Mouse (Mus musculus): ENCODE measurements at regions not wholly inside any gene's neighbourhood (a gene's known extent, or its start where the extent isn't known, plus 50 kb on each side); places are given as distances from the start of the nearest gene placed in this dataset.

DNA sequence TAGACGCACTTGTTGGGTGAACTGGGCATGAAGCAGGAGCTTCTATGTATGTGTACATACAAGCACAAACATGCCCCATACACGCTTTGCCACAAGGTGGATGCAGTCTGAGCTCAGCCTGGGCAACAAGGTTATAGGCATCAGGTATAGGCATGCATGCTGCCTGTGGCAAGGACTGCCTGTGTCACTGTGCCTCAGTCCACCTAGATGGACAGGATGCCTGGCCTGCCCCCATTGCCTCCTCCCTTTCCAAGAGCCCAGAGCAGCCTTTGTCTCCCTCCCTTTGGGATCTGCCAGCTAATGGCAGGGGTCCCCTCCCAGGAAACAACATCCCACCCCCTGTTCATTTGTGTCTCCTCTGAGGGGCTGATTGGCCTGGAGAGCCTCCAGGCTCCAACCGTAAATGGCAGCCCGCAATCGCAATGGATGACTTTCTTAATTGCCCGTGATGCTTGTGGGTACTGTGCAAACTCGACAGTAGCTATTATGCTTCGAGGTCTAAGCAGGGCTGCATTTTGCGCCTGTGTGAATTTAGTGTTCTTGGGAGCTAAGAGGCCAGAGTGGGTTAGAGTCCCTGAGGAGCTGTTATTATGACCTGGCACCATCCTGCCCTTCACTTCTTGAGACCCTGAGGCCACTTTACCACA lies 293.6 kb downstream of the Tns1 start:
- no peak for ATAC-seq (ENCODE audit: insufficient read depth)
- Histone ChIP-seq H3K9ac (no peak overlapping the region), H3K4me3 (replicated peaks) (no peak overlapping the region), H3K27ac (replicated peaks) (no peak overlapping the region), H3K36me3 (replicated peaks) (no peaks in the 10 kb centered on the region), H3K9me3 (replicated peaks) (no peaks in the 10 kb centered on the region), H3K27me3 (no peaks in the 10 kb centered on the region; the same call in 1 of the 2 replicates), H3K4me2 (no peak overlapping the region), H3K4me1 (replicated peaks) (no peaks in the 10 kb centered on the region)
- 60% methylated on average over 9 of the region's 9 CpGs for WGBS (ENCODE audit: insufficient replicate concordance)

DNA sequence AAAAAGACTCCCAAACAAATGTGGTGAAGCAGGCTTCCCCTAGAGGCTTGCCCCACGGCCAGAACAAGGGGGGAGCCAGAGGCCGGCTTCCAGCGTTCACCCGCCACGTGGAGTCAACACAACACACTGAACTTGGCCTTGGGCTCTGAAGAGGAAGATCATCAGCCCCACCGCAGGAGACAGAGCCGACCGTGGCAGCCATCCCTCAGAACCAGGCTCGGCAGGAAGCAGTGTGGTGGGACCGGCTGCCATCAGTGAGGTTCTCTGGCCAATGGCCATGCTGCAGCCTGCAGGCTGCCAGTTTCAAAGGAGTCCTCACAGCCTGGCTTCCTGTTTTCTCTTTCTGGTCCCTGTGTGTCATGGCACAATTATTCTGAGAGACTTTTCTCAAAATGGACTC lies 295.3 kb downstream of the Tns1 start:
- Histone ChIP-seq H3K9ac (no peak overlapping the region), H3K27ac (replicated peaks) (no peak overlapping the region), H3K4me3 (replicated peaks) (no peak overlapping the region), H3K27me3 (no peaks in the 10 kb centered on the region; the same call in 1 of the 2 replicates), H3K4me1 (replicated peaks) (no peaks in the 10 kb centered on the region), H3K4me2 (no peak overlapping the region), H3K9me3 (replicated peaks) (no peaks in the 10 kb centered on the region), H3K36me3 (replicated peaks) (no peaks in the 10 kb centered on the region)
- WGBS (ENCODE audit: insufficient replicate concordance): 33% methylated on average over 10 of the region's 10 CpGs
- no peak for ATAC-seq (ENCODE audit: insufficient read depth)

GRCm38 (mm10) chr1:73826243-73826930 lies 297.9 kb downstream of the Tns1 start:
- Histone ChIP-seq H3K27me3 (no peaks in the 10 kb centered on the region; the same call in 1 of the 2 replicates), H3K4me3 (replicated peaks) (no peak overlapping the region), H3K36me3 (replicated peaks) (no peaks in the 10 kb centered on the region), H3K9me3 (replicated peaks) (no peaks in the 10 kb centered on the region), H3K4me1 (replicated peaks) (no peaks in the 10 kb centered on the region), H3K4me2 (no peak overlapping the region), H3K9ac (no peak overlapping the region), H3K27ac (replicated peaks) (no peak overlapping the region)
- WGBS (ENCODE audit: insufficient replicate concordance): 39% methylated on average over 15 of the region's 15 CpGs
- no peak for ATAC-seq (ENCODE audit: insufficient read depth)

DNA sequence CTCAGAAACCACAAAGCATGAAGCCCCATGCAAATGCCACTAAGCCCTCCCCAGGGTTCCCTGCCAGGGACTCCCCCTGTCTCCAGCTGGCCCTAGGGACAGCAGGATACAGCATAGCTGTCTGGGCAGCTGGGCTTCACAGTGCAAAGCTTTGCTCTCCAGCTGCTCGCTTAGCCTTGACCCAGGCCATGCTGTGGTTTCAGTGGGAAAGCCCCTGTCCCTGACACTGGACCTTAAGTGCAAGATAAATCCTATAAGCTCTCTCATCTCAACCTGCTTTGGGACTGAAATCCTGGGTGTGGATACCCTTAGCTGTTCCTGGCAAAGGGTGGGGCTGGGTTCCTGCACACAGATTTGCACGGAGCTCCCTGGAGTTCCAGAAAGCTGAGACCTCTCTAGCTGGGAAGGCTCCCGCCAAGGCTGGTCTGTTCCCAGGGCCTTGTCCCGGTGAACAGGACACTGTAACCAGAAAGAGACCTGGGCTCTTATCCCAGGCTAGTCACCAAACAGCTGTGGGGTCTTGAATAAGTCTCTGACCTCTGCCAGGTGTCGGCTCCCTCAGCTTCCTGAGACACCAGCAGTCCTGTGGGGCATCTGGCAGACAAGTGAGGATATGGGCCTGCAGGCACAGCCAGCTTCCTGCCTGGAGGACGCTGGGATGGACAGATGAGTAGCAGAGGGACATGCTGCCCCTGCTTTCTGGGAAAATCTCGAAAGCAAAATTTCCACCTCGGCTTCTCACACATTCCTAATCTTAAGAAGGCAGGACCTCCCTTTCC lies 299.7 kb downstream of the Tns1 start:
- no peak overlapping the region for H3K9ac ChIP-seq

DNA sequence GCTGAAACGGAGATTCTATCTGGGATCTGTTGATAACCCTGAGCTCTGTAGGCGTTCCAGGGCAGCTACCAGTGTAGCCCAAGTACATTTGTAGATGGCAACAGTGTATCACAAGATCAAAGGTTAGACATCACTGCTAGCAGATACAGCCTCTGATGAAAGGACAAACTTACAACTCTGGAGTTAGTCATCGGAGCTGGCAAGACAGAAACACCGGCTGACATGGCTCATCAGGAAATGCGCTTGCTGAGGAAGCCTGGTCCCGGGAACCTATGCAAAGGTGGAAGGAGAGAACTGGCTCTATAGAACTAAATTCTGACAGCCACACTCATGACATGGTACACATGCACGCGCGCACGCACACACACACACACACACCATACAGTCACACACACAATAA lies 300.5 kb downstream of the Tns1 start:
- H3K27ac ChIP-seq (replicated peaks): no peak overlapping the region
- H3K9me3 ChIP-seq (replicated peaks): no peaks in the 10 kb centered on the region
- 73% methylated on average over 10 of the region's 10 CpGs for WGBS (ENCODE audit: insufficient replicate concordance)
- H3K4me3 ChIP-seq (replicated peaks): no peak overlapping the region
- no peaks in the 10 kb centered on the region for H3K36me3 ChIP-seq (replicated peaks)
- H3K9ac ChIP-seq: no peak overlapping the region
- H3K4me2 ChIP-seq: no peak overlapping the region
- ATAC-seq (ENCODE audit: insufficient read depth): no peak
- no peaks in the 10 kb centered on the region; the same call in 1 of the 2 replicates for H3K27me3 ChIP-seq
- no peaks in the 10 kb centered on the region for H3K4me1 ChIP-seq (replicated peaks)

More for the DNA sequence above, 299.7 kb downstream of the Tns1 start:
- Histone ChIP-seq H3K27ac (replicated peaks) (no peak overlapping the region), H3K27me3 (no peaks in the 10 kb centered on the region; the same call in 1 of the 2 replicates), H3K9me3 (replicated peaks) (no peaks in the 10 kb centered on the region), H3K4me1 (replicated peaks) (no peaks in the 10 kb centered on the region), H3K4me3 (replicated peaks) (no peak overlapping the region), H3K4me2 (no peak overlapping the region), H3K36me3 (replicated peaks) (no peaks in the 10 kb centered on the region)
- 45% methylated on average over 8 of the region's 8 CpGs for WGBS (ENCODE audit: insufficient replicate concordance)
- ATAC-seq (ENCODE audit: insufficient read depth): no peak

DNA sequence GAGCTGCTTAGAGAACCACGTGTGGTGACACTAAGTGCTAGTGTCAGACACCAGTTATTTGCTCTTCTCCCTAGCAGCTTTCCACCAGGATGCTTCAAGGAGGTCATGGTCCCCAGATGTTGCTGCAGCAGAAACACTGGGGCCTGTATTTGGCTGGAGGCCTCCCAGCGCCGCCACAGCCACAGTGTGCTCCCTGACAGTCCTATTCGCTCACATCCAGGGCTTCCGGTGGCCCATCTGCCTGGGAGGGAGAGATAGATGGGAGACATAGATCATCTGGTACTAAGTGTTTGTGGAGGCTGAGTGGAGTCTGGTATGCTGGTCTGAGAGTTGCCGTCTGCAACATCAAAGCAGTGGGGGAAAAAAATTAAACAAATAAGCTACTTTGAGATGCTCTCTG lies 301.6 kb downstream of the Tns1 start:
- WGBS (ENCODE audit: insufficient replicate concordance): 47% methylated on average over 6 of the region's 6 CpGs
- no peaks in the 10 kb centered on the region for H3K9me3 ChIP-seq (replicated peaks)
- H3K27ac ChIP-seq (replicated peaks): no peak overlapping the region
- H3K4me2 ChIP-seq: no peak overlapping the region
- H3K9ac ChIP-seq: no peak overlapping the region
- ATAC-seq (ENCODE audit: insufficient read depth): no peak
- H3K36me3 ChIP-seq (replicated peaks): no peaks in the 10 kb centered on the region
- no peaks in the 10 kb centered on the region; the same call in 1 of the 2 replicates for H3K27me3 ChIP-seq
- no peak overlapping the region for H3K4me3 ChIP-seq (replicated peaks)
- H3K4me1 ChIP-seq (replicated peaks): no peaks in the 10 kb centered on the region

DNA sequence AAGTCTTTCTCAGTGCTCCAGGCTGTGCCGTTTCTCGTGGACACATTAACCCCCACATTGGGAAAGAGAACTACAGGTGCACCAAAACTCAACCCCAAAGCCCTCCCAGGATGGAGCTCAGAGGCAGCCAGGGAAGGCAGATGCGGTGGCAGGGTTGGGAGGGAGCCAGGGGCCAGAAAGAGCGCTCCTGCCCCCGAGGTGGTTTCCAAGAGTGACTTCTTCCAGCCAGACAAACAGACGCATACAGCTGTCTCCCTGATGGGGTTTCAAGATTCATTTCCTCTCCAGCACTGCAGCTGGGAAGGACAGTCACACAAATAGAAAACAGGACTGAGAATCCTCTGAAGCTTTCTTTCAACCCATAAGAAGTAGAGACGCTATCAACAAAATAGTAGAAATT lies 303.5 kb downstream of the Tns1 start:
- H3K4me2 ChIP-seq: no peak overlapping the region
- H3K4me3 ChIP-seq (replicated peaks): no peak overlapping the region
- H3K27me3 ChIP-seq: no peaks in the 10 kb centered on the region; the same call in 1 of the 2 replicates
- H3K36me3 ChIP-seq (replicated peaks): no peaks in the 10 kb centered on the region
- H3K4me1 ChIP-seq (replicated peaks): no peaks in the 10 kb centered on the region
- H3K9ac ChIP-seq: no peak overlapping the region
- ATAC-seq (ENCODE audit: insufficient read depth): no peak
- H3K27ac ChIP-seq (replicated peaks): no peak overlapping the region
- no peaks in the 10 kb centered on the region for H3K9me3 ChIP-seq (replicated peaks)
- WGBS (ENCODE audit: insufficient replicate concordance): 51% methylated on average over 7 of the region's 7 CpGs

- Histone ChIP-seq H3K9ac (no peak overlapping the region), H3K4me1 (replicated peaks) (no peaks in the 10 kb centered on the region), H3K27me3 (no peaks in the 10 kb centered on the region), H3K4me3 (replicated peaks) (no peak overlapping the region), H3K27ac (replicated peaks) (no peak overlapping the region), H3K36me3 (replicated peaks) (no peaks in the 10 kb centered on the region), H3K4me2 (no peak overlapping the region), H3K9me3 (replicated peaks) (no peaks in the 10 kb centered on the region)
- no peak for ATAC-seq (ENCODE audit: insufficient read depth)
- WGBS (ENCODE audit: insufficient replicate concordance): 71% methylated on average over 3 of the region's 3 CpGs
These were observed 317.0 kb downstream of the Tns1 start for GRCm38 (mm10) chr1:73807206-73807605.

- ATAC-seq (ENCODE audit: insufficient read depth): no peak
- no peaks in the 10 kb centered on the region for H3K4me1 ChIP-seq (replicated peaks)
- H3K4me2 ChIP-seq: no peak overlapping the region
- no peak overlapping the region for H3K27ac ChIP-seq (replicated peaks)
- no peaks in the 10 kb centered on the region for H3K9me3 ChIP-seq (replicated peaks)
- H3K36me3 ChIP-seq (replicated peaks): no peaks in the 10 kb centered on the region
- no peaks in the 10 kb centered on the region for H3K27me3 ChIP-seq
- H3K4me3 ChIP-seq (replicated peaks): no peak overlapping the region
- 67% methylated on average over 9 of the region's 9 CpGs for WGBS (ENCODE audit: insufficient replicate concordance)
- no peak overlapping the region for H3K9ac ChIP-seq
These were observed 319.1 kb downstream of the Tns1 start for GRCm38 (mm10) chr1:73805156-73805555.

DNA sequence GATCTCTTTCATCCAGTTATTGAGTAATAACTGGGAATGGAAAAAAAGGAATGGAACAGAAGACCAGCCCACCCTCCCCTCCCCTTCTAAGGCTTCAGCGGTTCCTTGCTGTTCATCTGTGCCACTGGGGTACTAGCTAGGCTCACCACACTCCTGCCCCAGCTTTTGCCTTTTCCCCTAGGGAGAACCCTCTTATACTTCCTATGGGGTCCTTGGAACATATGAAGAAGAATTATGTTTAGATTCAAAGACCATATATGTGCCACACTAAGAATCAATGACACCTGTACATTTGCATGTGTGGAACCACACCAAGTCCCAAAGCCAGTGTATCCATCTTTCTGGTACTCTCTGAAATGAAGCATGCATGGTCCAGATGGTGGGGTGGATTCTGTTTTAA lies 324.3 kb downstream of the Tns1 start:
- Histone ChIP-seq H3K9ac (no peak overlapping the region), H3K4me1 (replicated peaks) (no peaks in the 10 kb centered on the region), H3K9me3 (replicated peaks) (no peaks in the 10 kb centered on the region), H3K27ac (replicated peaks) (no peak overlapping the region), H3K4me3 (replicated peaks) (no peak overlapping the region), H3K4me2 (no peak overlapping the region), H3K27me3 (no peaks in the 10 kb centered on the region), H3K36me3 (replicated peaks) (no peaks in the 10 kb centered on the region)
- ATAC-seq (ENCODE audit: insufficient read depth): no peak
- 81% methylated on average over 1 of the region's 1 CpGs for WGBS (ENCODE audit: insufficient replicate concordance)

DNA sequence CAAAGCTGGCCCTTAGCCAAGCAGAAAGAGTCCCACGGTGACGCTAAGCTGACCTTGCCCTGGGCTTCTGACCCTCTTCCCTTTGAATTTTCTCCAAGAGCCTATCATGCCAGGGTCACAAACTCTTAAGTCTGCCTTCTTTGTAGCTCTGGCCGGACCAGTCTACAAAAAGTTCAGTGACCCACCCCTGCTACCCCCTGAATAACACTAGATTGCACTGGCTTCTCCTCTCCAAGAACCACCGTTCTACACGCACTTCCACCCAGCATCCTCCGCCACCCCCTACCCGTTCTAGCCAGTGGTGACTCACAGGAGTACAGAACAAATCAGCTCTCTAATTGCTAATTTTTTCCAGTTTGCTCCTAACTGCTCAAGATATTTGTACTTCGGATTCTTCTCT lies 325.0 kb downstream of the Tns1 start:
- no peak overlapping the region for H3K9ac ChIP-seq
- H3K27me3 ChIP-seq: no peaks in the 10 kb centered on the region
- no peak overlapping the region for H3K4me2 ChIP-seq

More for the DNA sequence above, 325.0 kb downstream of the Tns1 start:
- Histone ChIP-seq H3K4me3 (replicated peaks) (no peak overlapping the region), H3K9me3 (replicated peaks) (no peaks in the 10 kb centered on the region), H3K27ac (replicated peaks) (no peak overlapping the region), H3K4me1 (replicated peaks) (no peaks in the 10 kb centered on the region), H3K36me3 (replicated peaks) (no peaks in the 10 kb centered on the region)
- no peak for ATAC-seq (ENCODE audit: insufficient read depth)
- 67% methylated on average over 8 of the region's 8 CpGs for WGBS (ENCODE audit: insufficient replicate concordance)

All from liver, embryonic 15.5 days (tissue).